Mouse (Mus musculus) spleen, postnatal 36 days (tissue): ENCODE measurements around the gene Adamts7.

Source experiments
- DNase-seq, 2 experiments: peaks; one replicate each; pipeline ENCODE4 v3.0.0; 2022; ENCODE audit warnings: low spot score in 2 of 2, mixed read lengths in 1 of 2

Gene Adamts7

DNA sequence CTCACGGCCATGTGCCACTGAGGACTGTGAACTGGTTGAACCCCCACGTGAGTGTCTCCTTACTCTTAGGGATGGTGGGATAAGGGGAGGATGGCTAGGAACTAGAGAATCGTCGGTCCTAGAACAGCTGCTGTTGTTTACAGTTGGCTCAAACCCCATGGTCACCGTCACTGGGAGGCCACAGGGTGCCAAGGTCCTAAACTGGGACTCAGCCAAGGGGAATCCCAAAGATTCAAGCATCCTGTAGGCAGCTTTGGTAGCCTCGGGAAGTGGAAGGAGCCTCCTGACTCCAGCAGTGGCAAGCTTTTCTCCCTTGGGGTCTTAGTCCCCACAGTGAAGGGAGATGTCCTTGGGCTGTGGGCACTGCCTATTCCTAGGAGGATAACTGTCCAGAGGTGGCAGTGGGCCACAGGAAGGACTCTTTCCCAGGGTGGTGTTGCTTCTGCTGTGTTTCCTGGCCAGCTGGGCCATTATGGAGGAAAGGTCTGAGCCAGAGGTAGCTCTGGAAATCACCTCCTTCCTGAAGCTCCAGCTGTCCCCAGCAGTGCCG lies 34.3 kb downstream of the Adamts7 start:
- no peak for DNase-seq

DNA sequence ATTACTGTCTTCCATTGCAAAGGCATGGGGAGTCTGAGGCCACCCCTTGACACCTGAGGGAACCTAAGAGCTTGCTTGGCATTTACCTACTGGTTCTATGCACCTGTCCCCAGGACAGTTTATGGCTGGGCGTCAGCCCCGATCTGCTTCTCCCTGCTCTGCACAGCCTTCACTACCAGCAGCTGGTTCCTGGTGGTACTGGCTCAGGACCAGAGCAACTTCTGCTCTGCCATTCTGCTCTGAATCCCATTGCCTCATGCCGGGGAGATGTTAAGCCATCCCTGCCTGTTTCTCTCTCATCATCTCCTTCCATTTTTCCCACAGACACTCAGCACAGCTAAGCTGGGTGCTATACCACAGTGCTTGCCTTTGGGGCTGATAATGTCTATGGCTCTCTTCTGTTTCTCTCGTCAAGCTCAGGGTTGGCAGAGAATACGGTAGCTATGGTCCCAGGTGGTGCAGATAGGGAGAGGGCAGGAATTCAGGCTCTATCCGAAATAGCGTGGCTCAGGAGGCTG lies 35.1 kb downstream of the Adamts7 start:
- DNase-seq: no peak

- peak; percentile 10 to 28 for DNase-seq
Measured at GRCm38 (mm10) chr9:90198531-90199449, 35.9 kb downstream of the Adamts7 start.

DNA sequence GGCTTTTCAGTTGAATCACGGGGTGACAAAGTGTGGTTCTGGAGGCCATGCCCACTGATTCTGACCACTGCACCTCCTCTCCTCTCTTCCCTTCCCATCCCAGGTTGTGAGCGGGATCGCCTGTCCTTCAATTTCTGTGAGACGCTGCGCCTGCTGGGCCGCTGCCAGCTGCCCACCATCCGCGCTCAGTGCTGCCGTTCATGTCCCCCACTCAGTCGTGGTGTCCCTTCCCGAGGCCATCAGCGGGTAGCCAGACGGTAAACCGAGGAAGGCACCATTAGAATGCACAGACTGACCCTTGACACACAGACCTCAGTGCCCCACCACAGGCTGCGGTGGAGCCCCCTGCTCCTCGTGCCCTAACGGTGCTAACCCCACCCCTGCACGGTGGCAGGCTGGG lies 36.7 kb downstream of the Adamts7 start:
- DNase-seq: no peak

GRCm38 (mm10) chr9:90200501-90200900 lies 37.6 kb downstream of the Adamts7 start:
- DNase-seq: no peak

DNA sequence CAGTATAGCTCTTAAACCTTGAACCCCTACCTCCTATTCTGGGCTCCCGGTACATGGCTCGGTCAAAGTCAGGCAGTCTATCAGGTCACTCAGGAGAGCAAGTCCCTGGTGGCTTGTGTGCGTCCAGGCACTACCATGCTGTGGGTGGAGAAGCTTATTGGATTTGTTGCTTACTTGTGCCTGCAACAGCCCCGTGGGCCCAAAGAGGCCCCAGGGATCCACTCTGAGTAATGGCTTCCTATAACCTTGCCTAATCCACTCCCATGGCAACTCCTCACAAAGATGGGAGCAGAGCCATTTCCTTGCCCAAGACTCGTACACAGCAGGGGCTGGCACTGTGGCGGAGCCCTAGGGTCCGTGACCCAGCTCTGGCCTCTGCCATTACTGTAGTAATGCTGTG lies 38.2 kb downstream of the Adamts7 start:
- no peak for DNase-seq

DNA sequence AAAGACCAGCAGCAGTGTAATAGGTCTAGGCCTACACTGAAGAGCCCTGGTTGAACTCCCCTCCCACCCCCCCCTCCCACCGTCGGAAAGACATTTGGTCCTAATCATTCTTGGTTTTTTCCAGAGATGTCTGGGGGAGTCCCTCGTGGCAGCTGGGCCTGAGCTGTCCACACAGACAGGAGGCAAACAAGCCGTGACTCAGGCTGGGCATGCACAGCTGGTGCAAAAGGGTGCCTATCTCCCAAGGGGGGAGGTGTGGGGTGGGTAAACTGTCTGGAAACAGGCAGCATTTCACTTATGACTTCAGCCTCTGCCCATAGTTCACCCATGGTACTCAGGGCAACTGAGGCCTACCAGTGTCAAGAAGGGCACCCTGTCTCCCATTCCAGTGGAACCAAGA lies 38.7 kb downstream of the Adamts7 start:
- no peak for DNase-seq

DNA sequence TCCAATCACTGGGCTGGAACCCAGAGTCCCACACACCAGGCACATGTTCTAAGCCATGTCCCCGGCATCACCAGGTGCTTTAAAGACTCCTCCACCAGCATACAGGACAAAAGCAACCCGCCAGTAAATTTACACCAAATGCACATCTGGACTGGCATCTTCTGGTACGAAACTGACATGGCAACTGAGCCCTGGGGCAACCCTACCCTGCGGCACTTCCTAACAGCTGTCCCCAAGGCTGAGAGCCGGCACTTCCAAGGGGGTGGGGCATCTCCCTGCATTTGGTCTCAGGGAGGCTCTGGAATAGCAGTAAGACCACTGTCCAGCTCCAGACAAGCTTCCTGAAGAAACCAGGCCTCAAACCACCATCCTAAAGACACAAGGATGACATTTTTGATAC lies 40.4 kb downstream of the Adamts7 start:
- DNase-seq: no peak

DNA sequence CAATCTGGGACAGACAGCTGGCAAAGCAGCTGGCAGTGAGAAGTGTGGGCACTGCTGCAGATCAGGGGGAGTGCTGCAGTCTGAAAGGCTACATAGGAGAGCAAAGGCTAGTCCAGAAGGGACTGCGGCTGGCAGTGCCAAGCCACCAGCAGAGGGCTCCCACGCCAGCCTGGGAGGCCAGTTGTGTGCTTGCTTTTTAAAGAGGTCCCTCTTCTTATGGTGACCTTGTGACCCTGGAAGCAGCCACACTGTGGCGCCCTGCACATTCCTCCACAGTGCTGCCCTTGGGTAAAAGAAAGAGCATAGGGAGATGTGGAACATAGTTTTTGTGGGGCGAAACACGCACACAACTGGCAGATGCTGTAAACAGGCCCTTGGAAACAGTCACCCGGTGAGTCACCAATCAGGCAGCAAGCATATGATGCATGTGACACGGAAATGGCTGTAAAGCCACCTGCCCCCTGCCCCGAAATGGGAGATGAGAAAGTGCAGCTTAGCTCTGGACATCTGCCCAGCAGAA lies 41.6 kb downstream of the Adamts7 start:
- DNase-seq: no peak

- peak; percentile 66 to 78 for DNase-seq
Measured at GRCm38 (mm10) chr9:90206500-90206899, 43.6 kb downstream of the Adamts7 start.

DNA sequence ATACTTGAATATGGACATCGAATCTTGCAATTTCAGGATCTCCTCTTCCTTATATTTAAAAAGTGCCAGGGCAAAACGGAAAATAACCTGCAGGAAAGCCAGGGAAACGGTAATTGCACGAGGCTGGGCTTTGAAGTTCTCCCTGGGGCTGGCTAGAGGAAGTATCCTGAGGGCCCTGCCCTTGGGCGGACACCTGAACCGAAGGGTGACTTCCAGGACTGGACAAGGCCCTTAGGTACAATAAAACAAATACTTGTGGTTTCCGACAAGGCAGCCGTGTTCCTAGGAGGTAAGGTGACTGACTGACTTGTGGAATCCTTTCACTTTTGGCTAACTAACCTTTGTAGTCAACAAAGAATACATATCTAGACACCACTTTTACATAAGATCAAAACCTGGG lies 44.9 kb downstream of the Adamts7 start:
- no peak for DNase-seq

GRCm38 (mm10) chr9:90208655-90209054 lies 45.8 kb downstream of the Adamts7 start:
- no peak for DNase-seq

GRCm38 (mm10) chr9:90213127-90213526 lies 50.3 kb downstream of the Adamts7 start:
- DNase-seq: no peak

- DNase-seq: no peak
Measured at GRCm38 (mm10) chr9:90216259-90217001, 53.6 kb downstream of the Adamts7 start.

DNA sequence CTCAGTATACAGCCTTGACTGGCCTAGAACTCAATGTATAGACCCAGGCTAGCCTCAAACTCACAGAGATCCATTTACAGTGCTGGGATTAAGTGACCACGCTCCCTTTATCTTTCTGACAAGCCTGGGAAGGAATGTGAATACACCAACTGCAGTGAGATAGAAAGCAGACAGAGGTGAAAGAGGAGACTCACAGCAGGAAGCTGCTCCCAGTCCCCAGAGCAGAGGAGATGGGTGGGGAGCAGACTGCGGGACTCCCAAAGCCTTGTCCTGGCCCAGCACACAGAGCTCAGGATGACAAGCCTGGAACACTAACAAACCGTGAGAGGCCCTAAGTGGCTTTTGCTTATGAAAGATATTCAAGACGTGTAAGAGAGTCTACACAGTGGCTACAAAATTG lies 54.6 kb downstream of the Adamts7 start:
- no peak for DNase-seq

DNA sequence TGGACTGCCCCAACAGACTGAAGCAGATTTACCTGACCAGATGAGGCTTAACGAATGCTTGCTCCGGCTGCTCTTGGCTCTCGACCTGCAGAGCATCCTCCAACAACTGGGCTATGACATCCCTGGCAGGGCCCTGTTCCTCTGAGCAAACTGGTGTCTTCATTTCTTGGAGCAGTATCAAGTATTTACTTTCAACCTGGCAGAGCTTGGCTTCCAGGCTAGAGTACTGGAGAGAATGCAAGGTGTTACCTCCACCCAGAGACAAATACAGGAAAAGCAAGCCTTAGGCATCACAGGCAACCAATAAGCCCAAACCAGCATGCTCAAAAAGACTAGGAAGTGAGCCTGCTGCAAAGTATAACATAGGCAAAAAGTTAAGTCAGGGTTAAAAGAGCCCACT lies 59.4 kb downstream of the Adamts7 start:
- no peak for DNase-seq

GRCm38 (mm10) chr9:90226081-90226741 lies 63.3 kb downstream of the Adamts7 start:
- no peak for DNase-seq

DNA sequence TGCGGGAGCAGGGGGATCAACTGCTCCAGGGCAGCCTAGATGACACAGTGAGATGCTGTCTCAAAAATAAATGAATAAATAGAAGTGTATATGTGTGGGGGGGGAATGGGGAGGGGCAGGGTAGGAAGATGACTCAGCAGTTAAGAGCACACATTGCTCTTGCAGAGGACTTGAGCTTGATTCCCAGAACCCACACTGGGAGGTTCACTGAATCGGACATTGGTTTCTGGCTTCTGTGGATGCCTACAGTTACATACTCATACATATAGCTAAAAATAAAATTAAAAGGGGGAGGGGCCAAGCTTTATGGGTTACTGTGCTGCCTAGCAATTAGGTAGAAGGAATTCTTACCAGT lies 63.9 kb downstream of the Adamts7 start:
- no peak for DNase-seq

DNA sequence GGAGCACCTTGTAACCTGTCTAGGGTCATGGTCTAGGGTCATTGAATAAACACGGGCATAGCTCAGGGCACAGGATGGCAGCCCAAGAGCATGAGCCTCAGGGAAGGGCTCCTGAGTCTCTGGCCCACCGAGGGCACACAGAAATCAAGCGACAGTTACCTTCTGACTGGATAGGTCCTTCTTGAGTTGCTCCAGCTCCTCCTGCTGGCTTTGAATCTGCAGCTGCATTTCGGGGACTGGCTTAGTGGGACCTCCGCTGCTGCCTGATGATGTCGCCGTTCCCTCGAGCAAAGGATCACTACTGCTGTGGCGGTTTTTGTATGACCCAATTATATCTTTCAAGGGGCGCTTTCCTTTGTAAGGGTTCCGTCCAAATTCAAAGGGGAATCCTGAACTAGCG lies 64.3 kb downstream of the Adamts7 start:
- DNase-seq: no peak

GRCm38 (mm10) chr9:90232781-90233690 lies 70.2 kb downstream of the Adamts7 start:
- DNase-seq: no peak
